Mouse (Mus musculus) neural tube, embryonic 14.5 days (tissue): ENCODE measurements around the gene Kctd7. TPM values are rescaled to one million over a fixed set of nuclear protein-coding genes. Genes with fewer than 3 reads are reported as not detected.

ENCODE experiments used
- ATAC-seq: fragments of 200-750 bp; cut with Nextera tagmentation; 2 replicates; pipeline ENCODE4 v1.8.0; 2017; ENCODE audit warnings: low read depth, mild to moderate bottlenecking, moderate TSS enrichment, moderate library complexity
- H3K27ac ChIP-seq: fragments of 300-500 bp; sonication (generic); 2 replicates; pipeline ENCODE4 v1.5.1; 2014; ENCODE audit warnings: low read depth, mild to moderate bottlenecking, control low read depth, low read length, moderate library complexity, mixed read lengths
- H3K27me3 ChIP-seq: fragments of 300-500 bp; sonication (generic); 2 replicates; pipeline ENCODE4 v1.6.1; 2014; ENCODE audit warnings: low read length; ENCODE audit not compliant: control insufficient read depth, insufficient read depth
- H3K36me3 ChIP-seq: fragments of 300-500 bp; sonication (generic); 2 replicates; pipeline ENCODE4 v1.6.1; 2014; ENCODE audit warnings: low read length, mixed read lengths; ENCODE audit not compliant: control insufficient read depth, insufficient read depth
- H3K4me1 ChIP-seq: fragments of 300-500 bp; sonication (generic); 2 replicates; pipeline ENCODE4 v1.6.1; 2014; ENCODE audit warnings: low read length; ENCODE audit not compliant: control insufficient read depth, insufficient read depth
- H3K4me2 ChIP-seq: fragments of 300-500 bp; sonication (generic); 2 replicates; pipeline ENCODE4 v1.6.1; 2014; ENCODE audit warnings: mild to moderate bottlenecking, low read depth, low read length, control low read depth
- H3K4me3 ChIP-seq: fragments of 300-500 bp; sonication (generic); 2 replicates; pipeline ENCODE4 v1.5.1; 2014; ENCODE audit warnings: low read depth, low read length, control low read depth, mixed read lengths
- H3K9ac ChIP-seq: fragments of 300-500 bp; sonication (generic); replicated peaks from 2 replicates; pipeline ENCODE4 v1.6.1; 2014; ENCODE audit warnings: low read depth, mild to moderate bottlenecking, control low read depth, low read length, mixed read lengths
- H3K9me3 ChIP-seq: fragments of 300-500 bp; sonication (generic); 2 replicates; pipeline ENCODE4 v1.6.1; 2016; ENCODE audit warnings: low read length; ENCODE audit not compliant: control insufficient read depth
- WGBS: fragments of 180-500 bp; shearing (Covaris S2); extraction: QIAGEN DNeasy Blood & Tissue Kit; methylation state at CpG from one replicate; pipeline ENCODE4 v1.1.7; 2014; 5-methylcytosine and 5-hydroxymethylcytosine counted together
- polyA plus RNA-seq: library from polyadenylated mRNA; unstranded; fragments of >200 nt; fragmentation: Nextera tagmentation; extraction: Ambion mirVana; gene quantifications from 2 replicates; pipeline ENCODE4 v1.2.1, GENCODE M21; 2014

Kctd7 gene
- polyA plus RNA-seq, result 16.1 and 17.5 TPM in 2 replicates

DNA sequence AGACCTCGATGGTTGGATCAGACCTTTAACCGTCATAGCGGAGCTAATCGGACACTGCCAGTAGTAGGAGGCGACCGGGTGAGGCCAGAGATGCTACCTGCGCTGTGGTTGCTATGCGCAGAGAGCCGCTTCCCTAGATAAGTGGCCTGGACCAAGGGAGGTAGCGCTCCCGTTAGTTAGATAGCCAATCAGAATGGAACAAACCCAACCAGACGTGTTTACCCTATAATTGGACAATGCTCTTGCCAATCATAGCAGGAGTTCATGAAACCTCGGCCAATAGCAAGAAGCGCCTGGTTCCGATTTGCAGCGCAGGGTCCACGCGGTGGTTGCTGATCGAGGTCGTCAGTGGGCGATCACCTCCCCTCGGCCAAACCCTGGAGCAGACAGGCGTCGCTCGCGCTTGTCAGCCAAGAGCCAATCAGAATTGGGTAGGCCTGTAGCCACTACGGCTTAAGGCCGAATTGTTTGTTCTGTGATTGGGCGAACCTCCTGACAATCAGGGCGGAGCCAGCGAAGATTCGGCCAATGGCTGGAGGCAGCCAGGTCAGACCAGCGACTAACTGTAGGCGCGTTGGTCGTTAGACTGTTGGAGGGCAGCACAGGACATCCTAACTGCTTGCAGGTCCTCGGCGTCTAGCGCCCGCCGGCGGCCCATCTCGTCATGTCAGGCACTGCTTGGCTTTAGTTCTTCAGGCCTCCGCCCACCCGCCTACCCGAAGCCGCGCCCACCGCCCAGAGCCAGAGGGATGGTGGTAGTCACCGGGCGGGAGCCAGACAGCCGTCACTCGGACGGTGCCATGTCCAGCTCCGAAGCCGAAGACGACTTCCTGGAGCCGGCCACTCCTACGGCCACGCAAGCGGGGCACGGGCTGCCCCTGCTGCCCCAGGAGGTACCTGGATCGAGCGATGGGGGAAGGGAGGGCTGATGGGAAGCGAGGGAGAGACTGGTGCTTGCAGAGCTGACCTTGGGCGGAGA is at the start of gene Kctd7:
TSS of gene Kctd7 (plus strand) at position 528 of the 979 bp plus-strand sequence.
- under 1% methylated on average over 65 of the region's 66 CpGs for WGBS
- peaks cover 8% of the 10 kb centered on the region; the same call in 1 of the 2 replicates for H3K4me1 ChIP-seq
- H3K9ac ChIP-seq, result peak within 1 kb of the TSS; percentile 82
- peaks cover 5% of the 10 kb centered on the region; the same call in 1 of the 2 replicates for H3K36me3 ChIP-seq
- H3K4me3 ChIP-seq, result peak within 1 kb of the TSS; percentile 70
- peak within 1 kb of the TSS; percentile 87 for H3K27ac ChIP-seq
- peak; percentile 97 for ATAC-seq
- no peaks in the 10 kb centered on the region for H3K27me3 ChIP-seq
- no peaks in the 10 kb centered on the region for H3K9me3 ChIP-seq
- peak within 1 kb of the TSS; percentile 69 for H3K4me2 ChIP-seq

- Histone ChIP-seq H3K4me1 (no peaks in the 10 kb centered on the region), H3K9ac (no peak overlapping the region), H3K36me3 (no peaks in the 10 kb centered on the region), H3K27me3 (no peaks in the 10 kb centered on the region), H3K4me3 (no peak overlapping the region), H3K9me3 (no peaks in the 10 kb centered on the region), H3K27ac (no peak overlapping the region), H3K4me2 (no peak overlapping the region)
- 63% methylated on average over 12 of the region's 12 CpGs for WGBS
- no peak for ATAC-seq
Observed at GRCm38 (mm10) chr5:130096754-130097153, 47.9 kb upstream of the Kctd7 start.

- Histone ChIP-seq H3K27me3 (no peaks in the 10 kb centered on the region), H3K4me1 (no peaks in the 10 kb centered on the region), H3K9ac (no peak overlapping the region), H3K4me2 (no peak overlapping the region), H3K4me3 (no peak overlapping the region), H3K36me3 (0 out of 2 replicates have a peak, but pooled peaks cover 3% of the 10 kb centered on the region), H3K27ac (no peak overlapping the region), H3K9me3 (no peaks in the 10 kb centered on the region)
- WGBS, result 78% methylated on average over 2 of the region's 2 CpGs
- no peak for ATAC-seq
Observed at GRCm38 (mm10) chr5:130097837-130098236, 46.8 kb upstream of the Kctd7 start.

DNA sequence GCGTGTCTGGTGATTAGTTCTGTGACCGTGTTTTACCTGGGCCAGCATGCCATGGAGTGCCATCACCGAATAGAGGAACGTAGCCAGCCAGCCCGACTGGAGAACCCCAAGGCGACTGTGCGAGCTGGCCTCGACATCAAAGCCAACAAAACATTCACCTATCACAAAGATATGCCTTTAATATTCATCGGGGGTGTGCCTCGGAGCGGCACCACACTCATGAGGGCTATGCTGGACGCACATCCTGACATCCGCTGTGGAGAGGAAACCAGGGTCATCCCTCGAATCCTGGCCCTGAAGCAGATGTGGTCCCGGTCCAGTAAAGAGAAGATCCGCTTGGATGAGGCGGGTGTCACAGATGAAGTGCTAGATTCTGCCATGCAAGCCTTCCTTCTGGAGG is 42.9 kb upstream of the Kctd7 start:
- no peak overlapping the region for H3K9ac ChIP-seq
- H3K27ac ChIP-seq, result no peak overlapping the region
- peaks cover 8% of the 10 kb centered on the region; the same call in 1 of the 2 replicates for H3K36me3 ChIP-seq
- no peak for ATAC-seq
- no peak overlapping the region for H3K4me3 ChIP-seq
- H3K4me1 ChIP-seq, result no peaks in the 10 kb centered on the region
- no peaks in the 10 kb centered on the region for H3K27me3 ChIP-seq
- no peaks in the 10 kb centered on the region for H3K9me3 ChIP-seq
- H3K4me2 ChIP-seq, result no peak overlapping the region
- 97% methylated on average over 17 of the region's 17 CpGs for WGBS

- Histone ChIP-seq H3K4me3 (no peak overlapping the region), H3K4me1 (no peaks in the 10 kb centered on the region), H3K36me3 (peaks cover 11% of the 10 kb centered on the region; the same call in 1 of the 2 replicates), H3K27ac (no peak overlapping the region), H3K9me3 (no peaks in the 10 kb centered on the region), H3K27me3 (no peaks in the 10 kb centered on the region), H3K9ac (no peak overlapping the region), H3K4me2 (no peak overlapping the region)
- no peak for ATAC-seq
- WGBS, result 92% methylated on average over 3 of the region's 3 CpGs
Observed at GRCm38 (mm10) chr5:130109348-130109747, 35.3 kb upstream of the Kctd7 start.

DNA sequence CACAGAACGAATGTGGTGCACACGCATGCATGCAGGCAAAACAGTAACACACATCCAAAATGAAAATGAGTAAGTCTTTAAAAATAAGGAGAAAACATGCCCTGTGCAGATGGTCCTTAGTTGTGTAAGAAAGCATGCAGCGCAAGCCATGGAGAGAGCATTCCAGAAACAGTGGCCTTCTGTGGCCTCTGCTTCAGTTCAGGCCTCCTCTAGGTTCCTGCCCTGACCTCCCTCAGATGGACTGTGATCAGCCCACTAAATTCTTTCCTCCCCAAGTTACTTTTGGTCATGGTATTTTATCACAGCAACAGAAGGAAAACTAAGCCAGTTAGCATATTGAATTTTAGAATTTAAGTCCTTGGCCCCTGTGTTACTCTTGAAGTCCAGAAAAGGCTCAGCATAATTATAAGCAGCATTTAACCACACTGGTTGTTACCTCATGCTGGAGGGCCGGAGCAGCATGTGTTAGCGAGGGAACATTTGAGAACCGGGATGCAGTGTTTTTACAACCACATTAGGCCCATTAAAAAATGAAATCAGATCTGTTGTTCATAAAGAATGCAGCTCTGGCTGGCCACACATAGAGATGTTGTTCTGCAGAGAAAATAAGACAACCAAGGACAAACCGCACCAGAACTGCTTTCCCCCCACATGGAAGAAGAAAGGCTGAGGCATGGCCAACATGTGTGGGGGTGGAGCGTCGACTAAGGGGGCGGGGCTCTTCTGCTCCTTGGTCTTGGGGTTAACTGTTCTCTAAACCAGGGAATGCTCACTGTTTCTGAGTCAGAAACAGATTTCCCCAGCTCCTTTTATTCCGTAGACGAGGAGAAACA is 33.8 kb upstream of the Kctd7 start:
- Histone ChIP-seq H3K27ac (no peak overlapping the region), H3K36me3 (peaks cover 9% of the 10 kb centered on the region; the same call in 1 of the 2 replicates), H3K9ac (no peak overlapping the region), H3K4me3 (no peak overlapping the region), H3K9me3 (no peaks in the 10 kb centered on the region), H3K4me1 (no peaks in the 10 kb centered on the region), H3K4me2 (no peak overlapping the region), H3K27me3 (no peaks in the 10 kb centered on the region)
- no peak for ATAC-seq
- 79% methylated on average over 12 of the region's 12 CpGs for WGBS

DNA sequence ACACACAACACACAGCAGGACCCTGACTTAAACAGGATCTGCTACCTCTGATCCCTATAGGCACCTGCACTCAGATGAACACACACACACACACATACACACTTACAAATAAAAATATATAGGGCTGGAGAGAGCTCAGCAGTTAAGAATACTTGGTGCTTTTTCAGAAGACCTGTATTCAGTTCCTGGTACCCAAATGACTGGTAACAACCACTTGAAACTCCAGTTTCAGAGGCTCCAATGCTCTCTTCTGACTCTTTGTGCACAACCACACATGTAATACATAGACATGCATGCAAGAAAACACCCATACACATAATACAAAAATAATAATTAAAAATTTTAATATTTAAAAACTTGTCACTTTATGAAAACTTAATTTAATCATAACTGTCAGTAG is 32.0 kb upstream of the Kctd7 start:
- H3K4me3 ChIP-seq, result no peak overlapping the region
- no peak overlapping the region for H3K9ac ChIP-seq
- no peaks in the 10 kb centered on the region for H3K4me1 ChIP-seq
- no peak for ATAC-seq
- peaks cover 9% of the 10 kb centered on the region; the same call in 1 of the 2 replicates for H3K36me3 ChIP-seq
- no peak overlapping the region for H3K27ac ChIP-seq
- H3K4me2 ChIP-seq, result no peak overlapping the region
- H3K27me3 ChIP-seq, result no peaks in the 10 kb centered on the region
- no peaks in the 10 kb centered on the region for H3K9me3 ChIP-seq

DNA sequence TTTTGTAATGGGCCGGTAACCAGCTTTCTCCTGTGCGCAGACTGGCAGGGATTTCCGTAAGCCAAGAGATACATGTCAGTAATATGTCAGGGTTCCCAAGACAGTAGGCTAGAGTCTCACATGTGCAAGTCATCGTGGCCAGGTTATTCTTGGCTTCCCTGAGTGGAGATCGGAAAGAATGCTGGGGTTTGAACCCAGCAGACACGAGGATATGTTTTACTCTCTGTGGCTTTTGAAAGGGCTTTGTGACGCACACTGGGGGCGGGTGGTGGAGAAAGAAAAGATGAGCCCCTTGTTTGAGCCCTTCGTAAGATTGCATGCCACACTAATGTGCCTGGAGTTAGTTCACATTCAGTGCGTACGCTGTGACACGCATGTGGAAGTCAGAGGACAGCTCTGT is 28.5 kb upstream of the Kctd7 start:
- Histone ChIP-seq H3K27me3 (no peaks in the 10 kb centered on the region), H3K9ac (no peak overlapping the region), H3K4me3 (no peak overlapping the region), H3K9me3 (no peaks in the 10 kb centered on the region), H3K4me1 (0 out of 2 replicates have a peak, but pooled peaks cover 3% of the 10 kb centered on the region), H3K36me3 (peaks cover 4% of the 10 kb centered on the region; the same call in 1 of the 2 replicates), H3K4me2 (no peak overlapping the region), H3K27ac (no peak overlapping the region)
- WGBS, result 93% methylated on average over 12 of the region's 12 CpGs
- ATAC-seq, result no peak
